Mouse (Mus musculus): ENCODE results near the gene Zfp456. TPM values are rescaled to one million over a fixed set of nuclear protein-coding genes. Genes with fewer than 3 reads are reported as not detected.
"Not testable (repeated sequence)": the region's sequence is repeated elsewhere in the genome, so short reads cannot be mapped to it uniquely, and the experiment has no call there.

The Zfp456 gene
- under 1 TPM; 0.53 to 0.92 TPM for total RNA-seq (2021)

- intact Hi-C loops (cut with DNase I): not testable (repeated sequence)
- peak; percentile 78 to 80 for DNase-seq
These were observed at the start of gene Zfp456, which contains the start of gene Gm28041 for GRCm38 (mm10) chr13:67375050-67375911. TSS of gene Zfp456 (minus strand) at chr13:67375810. TSS of gene Gm28041 (minus strand) at chr13:67375733.

GRCm38 (mm10) chr13:67422532-67422931 is 46.9 kb upstream of the Zfp456 start:
- intact Hi-C loops (cut with DNase I); DNase-seq: not testable (repeated sequence)

GRCm38 (mm10) chr13:67421207-67421857 is 45.7 kb upstream of the Zfp456 start, which contains the start of gene Zfp459:
TSS of gene Zfp459 (minus strand) at chr13:67421418.
- peak; percentile 20 to 33 for DNase-seq
- intact Hi-C loops (cut with DNase I): no loop called here

- intact Hi-C loops (cut with DNase I): no loop called here
- peak in 1 of 2 experiments; percentile 1 for DNase-seq
These were observed 45.1 kb upstream of the Zfp456 start for GRCm38 (mm10) chr13:67420558-67421206.

- intact Hi-C loops (cut with DNase I): no loop called here
- no peak for DNase-seq
These were observed 41.2 kb upstream of the Zfp456 start for GRCm38 (mm10) chr13:67416811-67417210.

- DNase-seq: no peak
- intact Hi-C loops (cut with DNase I): no loop called here
These were observed 40.1 kb upstream of the Zfp456 start for GRCm38 (mm10) chr13:67415759-67416158.

- DNase-seq: peak in 1 of 2 experiments; percentile 2
- intact Hi-C loops (cut with DNase I): loop anchor here (5.0 kb wide), 1 partner anchor 429 kb away; no protein-coding TSS in a partner anchor
These were observed 38.0 kb upstream of the Zfp456 start for GRCm38 (mm10) chr13:67413634-67414033.

GRCm38 (mm10) chr13:67399183-67399903 is 23.7 kb upstream of the Zfp456 start, which contains the start of gene Zfp429:
TSS of gene Zfp429 (minus strand) at chr13:67399819.
- intact Hi-C loops (cut with DNase I): not testable (repeated sequence)
- peak; percentile 78 to 80 for DNase-seq

- DNase-seq; intact Hi-C loops (cut with DNase I): not testable (repeated sequence)
These were observed 645 bp upstream of the Zfp456 start for GRCm38 (mm10) chr13:67376255-67376654.

- intact Hi-C loops (cut with DNase I): loop anchor here (2.0 kb wide), 1 partner anchor 27 kb away; the partner anchor contains the start of gene Zfp595
These were observed 15.4 kb downstream of the Zfp456 start, which contains the start of the genes Gm28044 and Zfp953 for GRCm38 (mm10) chr13:67360131-67360744. TSS of gene Gm28044 (minus strand) at chr13:67360536. TSS of gene Zfp953 (minus strand) at chr13:67360605.

GRCm38 (mm10) chr13:67351854-67352253 is 23.8 kb downstream of the Zfp456 start:
- DNase-seq: no peak
- intact Hi-C loops (cut with DNase I): no loop called here

More at GRCm38 (mm10) chr13:67360131-67360744, 15.4 kb downstream of the Zfp456 start, which contains the start of the genes Gm28044 and Zfp953:
- DNase-seq: peak; percentile 93 to 95

- intact Hi-C loops (cut with DNase I): no loop called here
- DNase-seq: no peak
These were observed 32.2 kb downstream of the Zfp456 start for GRCm38 (mm10) chr13:67343422-67343821.

- DNase-seq: no peak
- intact Hi-C loops (cut with DNase I): loop anchor here (2.0 kb wide), 1 partner anchor 28 kb away; the partner anchor contains the start of genes Gm28044 and Zfp953
These were observed 42.7 kb downstream of the Zfp456 start for GRCm38 (mm10) chr13:67332877-67333276.

GRCm38 (mm10) chr13:67332019-67332724 is 43.4 kb downstream of the Zfp456 start, which contains the start of gene Zfp595:
TSS of gene Zfp595 (minus strand) at chr13:67332570.
- intact Hi-C loops (cut with DNase I): loop anchor here (2.0 kb wide), 1 partner anchor 29 kb away; the partner anchor contains the start of genes Gm28044 and Zfp953
- peak; percentile 91 to 92 for DNase-seq

Data from heart, postnatal 10 days (tissue).